Mouse (Mus musculus): ENCODE data around the gene Gm17324. TPM values are rescaled to one million over a fixed set of nuclear protein-coding genes. Genes with fewer than 3 reads are reported as not detected.

The Gm17324 gene
- polyA plus RNA-seq, 1 experiment from 2014 or later: 0.88 TPM

- no peak for ATAC-seq (ENCODE audit: insufficient number of reproducible peaks, insufficient read depth, low FRiP score, low read depth)
- Histone ChIP-seq H3K9ac (ENCODE audit: low read length) (no peak overlapping the region), H3K27me3 (ENCODE audit: control insufficient read depth, insufficient read depth, low read length) (no peaks in the 10 kb centered on the region), H3K36me3 (ENCODE audit: control insufficient read depth, insufficient read depth, low read length) (no peaks in the 10 kb centered on the region), H3K4me2 (ENCODE audit: low read length) (no peak overlapping the region), H3K9me3 (ENCODE audit: control insufficient read depth, low read length) (no peaks in the 10 kb centered on the region), H3K4me1 (ENCODE audit: control insufficient read depth in 2 of 2, insufficient read depth in 2 of 2, low read length in 2 of 2) (peaks cover 0 to 5% of the 10 kb centered on the region in 2 experiments; a peak in 1 of 4 replicates), H3K4me3 (ENCODE audit: control insufficient read depth in 1 of 2, insufficient read depth in 1 of 2, low read depth in 1 of 2, low read length in 2 of 2) (no peak overlapping the region), H3K27ac (replicated peaks in 1 of 2; ENCODE audit: control insufficient read depth in 1 of 2, insufficient read depth in 1 of 2, low read depth in 2 of 2, low read length in 2 of 2) (no peak overlapping the region)
- WGBS: 88% methylated on average over 5 of the region's 5 CpGs
Measured at GRCm38 (mm10) chr9:78432471-78432870, 16.1 kb downstream of the Gm17324 start.

- no peaks in the 10 kb centered on the region for H3K36me3 ChIP-seq (ENCODE audit: control insufficient read depth, insufficient read depth, low read length)
- ATAC-seq (ENCODE audit: insufficient number of reproducible peaks, insufficient read depth, low FRiP score, low read depth): no peak
- no peak overlapping the region for H3K4me2 ChIP-seq (ENCODE audit: low read length)
- H3K4me1 ChIP-seq (ENCODE audit: control insufficient read depth in 2 of 2, insufficient read depth in 2 of 2, low read length in 2 of 2): peaks cover 0 to 6% of the 10 kb centered on the region in 2 experiments; a peak in 1 of 4 replicates
- H3K9ac ChIP-seq (ENCODE audit: low read length): no peak overlapping the region
- no peak overlapping the region for H3K27ac ChIP-seq (replicated peaks in 1 of 2; ENCODE audit: control insufficient read depth in 1 of 2, insufficient read depth in 1 of 2, low read depth in 2 of 2, low read length in 2 of 2)
- H3K9me3 ChIP-seq (ENCODE audit: control insufficient read depth, low read length): no peaks in the 10 kb centered on the region
- WGBS: 76% methylated on average over 6 of the region's 6 CpGs
- H3K27me3 ChIP-seq (ENCODE audit: control insufficient read depth, insufficient read depth, low read length): no peaks in the 10 kb centered on the region
- no peak overlapping the region for H3K4me3 ChIP-seq (ENCODE audit: control insufficient read depth in 1 of 2, insufficient read depth in 1 of 2, low read depth in 1 of 2, low read length in 2 of 2)
Measured at GRCm38 (mm10) chr9:78430486-78430885, 18.1 kb downstream of the Gm17324 start.

DNA sequence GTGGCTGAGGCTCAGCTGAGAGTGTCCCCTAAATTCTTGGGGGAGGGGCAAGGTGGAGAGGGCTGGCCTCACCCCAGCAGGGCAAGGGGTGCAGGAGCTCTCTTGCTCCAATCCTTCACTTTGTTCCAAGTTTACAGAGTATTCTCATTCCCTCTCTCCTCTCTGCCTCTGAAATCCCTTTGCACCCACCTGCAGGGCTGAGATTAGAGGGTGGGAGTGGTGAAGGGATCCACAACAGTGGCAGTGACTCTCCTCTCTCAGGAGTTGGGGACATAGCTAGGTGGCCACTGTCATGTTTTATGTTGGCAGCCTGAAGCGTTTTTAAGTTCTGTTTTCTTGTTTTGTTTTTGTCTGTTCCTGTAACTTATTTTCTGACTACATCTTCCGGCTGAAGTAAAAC lies 19.0 kb downstream of the Gm17324 start:
- no peaks in the 10 kb centered on the region for H3K27me3 ChIP-seq (ENCODE audit: control insufficient read depth, insufficient read depth, low read length)
- H3K9me3 ChIP-seq (ENCODE audit: control insufficient read depth, low read length): no peaks in the 10 kb centered on the region
- ATAC-seq (ENCODE audit: insufficient number of reproducible peaks, insufficient read depth, low FRiP score, low read depth): no peak
- H3K4me2 ChIP-seq (ENCODE audit: low read length): no peak overlapping the region
- 60% methylated on average over 2 of the region's 2 CpGs for WGBS
- peaks cover 0 to 6% of the 10 kb centered on the region in 2 experiments; a peak in 1 of 4 replicates for H3K4me1 ChIP-seq (ENCODE audit: control insufficient read depth in 2 of 2, insufficient read depth in 2 of 2, low read length in 2 of 2)
- H3K9ac ChIP-seq (ENCODE audit: low read length): no peak overlapping the region
- H3K36me3 ChIP-seq (ENCODE audit: control insufficient read depth, insufficient read depth, low read length): no peaks in the 10 kb centered on the region
- H3K27ac ChIP-seq (replicated peaks in 1 of 2; ENCODE audit: control insufficient read depth in 1 of 2, insufficient read depth in 1 of 2, low read depth in 2 of 2, low read length in 2 of 2): no peak overlapping the region
- H3K4me3 ChIP-seq (ENCODE audit: control insufficient read depth in 1 of 2, insufficient read depth in 1 of 2, low read depth in 1 of 2, low read length in 2 of 2): no peak overlapping the region

DNA sequence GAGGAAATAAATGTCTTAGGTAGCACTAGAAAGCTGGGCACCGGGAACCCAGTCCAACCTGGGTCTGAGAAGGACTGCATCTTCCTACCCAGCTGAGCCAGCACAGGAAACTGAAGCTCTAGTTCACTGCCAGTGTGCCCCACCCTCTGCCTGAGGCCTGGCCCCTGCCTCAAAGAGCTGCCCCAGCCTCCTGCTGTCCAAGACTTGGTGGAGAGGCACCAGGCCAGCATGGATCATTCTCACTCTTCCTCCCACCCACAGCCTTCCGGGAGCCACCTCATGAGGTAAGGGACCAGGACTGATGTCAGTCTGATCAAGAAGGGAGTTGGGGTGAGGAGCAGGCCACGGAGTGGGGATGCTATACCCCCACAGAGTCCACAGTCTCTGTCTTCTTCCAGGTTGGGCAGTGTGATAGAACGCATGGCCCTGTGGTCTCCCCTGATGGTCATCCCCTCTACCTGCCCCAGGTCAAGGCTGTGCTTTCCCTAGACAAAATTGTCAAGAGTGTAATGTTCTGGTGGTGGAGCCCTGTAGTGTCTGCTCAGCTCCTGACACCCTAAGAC lies 19.6 kb downstream of the Gm17324 start:
- no peak overlapping the region for H3K27ac ChIP-seq (replicated peaks in 1 of 2; ENCODE audit: control insufficient read depth in 1 of 2, insufficient read depth in 1 of 2, low read depth in 2 of 2, low read length in 2 of 2)
- WGBS: 79% methylated on average over 4 of the region's 4 CpGs
- H3K9ac ChIP-seq (ENCODE audit: low read length): no peak overlapping the region
- H3K9me3 ChIP-seq (ENCODE audit: control insufficient read depth, low read length): no peaks in the 10 kb centered on the region
- H3K4me1 ChIP-seq (ENCODE audit: control insufficient read depth in 2 of 2, insufficient read depth in 2 of 2, low read length in 2 of 2): peaks cover 0 to 6% of the 10 kb centered on the region in 2 experiments; a peak in 1 of 4 replicates
- H3K4me3 ChIP-seq (ENCODE audit: control insufficient read depth in 1 of 2, insufficient read depth in 1 of 2, low read depth in 1 of 2, low read length in 2 of 2): no peak overlapping the region
- ATAC-seq (ENCODE audit: insufficient number of reproducible peaks, insufficient read depth, low FRiP score, low read depth): no peak
- no peaks in the 10 kb centered on the region for H3K27me3 ChIP-seq (ENCODE audit: control insufficient read depth, insufficient read depth, low read length)
- H3K36me3 ChIP-seq (ENCODE audit: control insufficient read depth, insufficient read depth, low read length): no peaks in the 10 kb centered on the region
- H3K4me2 ChIP-seq (ENCODE audit: low read length): no peak overlapping the region

DNA sequence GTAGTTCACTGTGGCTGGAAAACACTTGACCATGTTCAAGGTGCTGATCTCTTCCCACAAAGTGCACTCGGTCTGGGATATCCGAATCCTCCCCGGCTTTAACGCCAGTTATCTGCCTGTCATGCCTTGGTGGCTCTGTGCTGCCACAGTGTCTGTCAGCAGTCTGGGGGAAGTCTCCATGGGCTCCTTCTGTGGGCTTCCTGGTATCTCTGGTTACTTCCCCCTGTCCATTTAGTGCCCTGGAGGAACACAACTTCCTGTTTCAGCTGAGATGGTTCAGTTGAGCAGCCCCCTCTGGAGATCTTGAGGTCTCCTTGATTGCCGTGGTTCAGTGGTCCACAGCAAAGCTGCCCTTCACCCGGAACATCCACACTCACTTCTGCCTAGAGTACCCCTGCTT lies 20.4 kb downstream of the Gm17324 start:
- Histone ChIP-seq H3K9ac (ENCODE audit: low read length) (no peak overlapping the region), H3K36me3 (ENCODE audit: control insufficient read depth, insufficient read depth, low read length) (no peaks in the 10 kb centered on the region), H3K4me1 (ENCODE audit: control insufficient read depth in 2 of 2, insufficient read depth in 2 of 2, low read length in 2 of 2) (peaks cover 0 to 6% of the 10 kb centered on the region in 2 experiments; a peak in 1 of 4 replicates), H3K9me3 (ENCODE audit: control insufficient read depth, low read length) (no peaks in the 10 kb centered on the region), H3K4me2 (ENCODE audit: low read length) (no peak overlapping the region), H3K27me3 (ENCODE audit: control insufficient read depth, insufficient read depth, low read length) (no peaks in the 10 kb centered on the region), H3K27ac (replicated peaks in 1 of 2; ENCODE audit: control insufficient read depth in 1 of 2, insufficient read depth in 1 of 2, low read depth in 2 of 2, low read length in 2 of 2) (no peak overlapping the region), H3K4me3 (ENCODE audit: control insufficient read depth in 1 of 2, insufficient read depth in 1 of 2, low read depth in 1 of 2, low read length in 2 of 2) (no peak overlapping the region)
- 51% methylated on average over 6 of the region's 6 CpGs for WGBS
- no peak for ATAC-seq (ENCODE audit: insufficient number of reproducible peaks, insufficient read depth, low FRiP score, low read depth)

DNA sequence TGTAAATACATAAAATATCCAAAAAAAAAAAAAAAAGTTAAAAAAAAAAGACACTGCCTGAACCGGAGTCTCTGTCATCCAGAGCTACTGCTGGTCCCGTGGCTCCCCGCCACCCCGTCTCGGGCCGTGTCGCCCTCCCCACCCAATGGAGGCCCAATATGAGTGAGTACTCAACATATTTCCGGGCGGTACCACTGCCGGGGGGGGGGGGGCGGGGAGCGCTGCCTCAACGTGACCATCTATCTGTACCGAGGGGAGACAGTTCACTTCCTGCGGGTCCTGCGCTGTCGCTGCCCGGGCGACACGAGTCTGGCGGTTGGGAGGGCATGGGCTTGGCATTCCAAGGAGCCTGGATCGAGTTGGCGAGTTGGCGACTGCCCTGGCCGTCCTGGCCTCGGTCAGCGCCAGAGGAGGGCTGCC lies 21.2 kb downstream of the Gm17324 start:
- WGBS: 15% methylated on average over 23 of the region's 27 CpGs
- Histone ChIP-seq H3K9me3 (ENCODE audit: control insufficient read depth, low read length) (no peaks in the 10 kb centered on the region), H3K27ac (replicated peaks in 1 of 2; ENCODE audit: control insufficient read depth in 1 of 2, insufficient read depth in 1 of 2, low read depth in 2 of 2, low read length in 2 of 2) (no peak overlapping the region), H3K4me2 (ENCODE audit: low read length) (peak overlapping the region; percentile 77), H3K4me1 (ENCODE audit: control insufficient read depth in 2 of 2, insufficient read depth in 2 of 2, low read length in 2 of 2) (peaks cover 0 to 6% of the 10 kb centered on the region in 2 experiments; a peak in 1 of 4 replicates), H3K9ac (ENCODE audit: low read length) (peak overlapping the region; percentile 59), H3K4me3 (ENCODE audit: control insufficient read depth in 1 of 2, insufficient read depth in 1 of 2, low read depth in 1 of 2, low read length in 2 of 2) (peak overlapping the region; percentile 33 to 35), H3K36me3 (ENCODE audit: control insufficient read depth, insufficient read depth, low read length) (no peaks in the 10 kb centered on the region), H3K27me3 (ENCODE audit: control insufficient read depth, insufficient read depth, low read length) (no peaks in the 10 kb centered on the region)
- no peak for ATAC-seq (ENCODE audit: insufficient number of reproducible peaks, insufficient read depth, low FRiP score, low read depth)

DNA sequence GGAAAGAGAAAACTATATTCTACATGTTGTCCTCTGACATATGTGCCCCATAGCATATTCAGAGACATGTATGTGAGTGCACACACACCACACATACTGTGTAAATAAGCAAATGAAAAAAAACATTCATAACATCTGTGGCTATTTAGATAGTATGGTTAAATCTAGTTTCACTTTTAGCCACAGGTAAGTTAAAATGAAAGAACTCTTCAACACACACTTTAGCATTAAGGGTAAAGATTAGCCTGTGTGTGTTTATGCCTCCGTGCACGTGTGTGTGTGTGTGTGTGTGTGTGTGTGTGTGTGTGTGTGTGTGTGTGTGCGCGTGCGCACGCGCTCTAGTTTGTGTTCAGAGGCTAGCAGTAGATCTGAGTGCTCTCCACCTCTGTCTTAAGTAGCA lies 47.0 kb downstream of the Gm17324 start:
- Histone ChIP-seq H3K27ac (replicated peaks in 1 of 2; ENCODE audit: control insufficient read depth in 1 of 2, insufficient read depth in 1 of 2, low read depth in 2 of 2, low read length in 2 of 2) (no peak overlapping the region), H3K36me3 (ENCODE audit: control insufficient read depth, insufficient read depth, low read length) (no peaks in the 10 kb centered on the region), H3K9ac (ENCODE audit: low read length) (no peak overlapping the region), H3K4me1 (ENCODE audit: control insufficient read depth in 2 of 2, insufficient read depth in 2 of 2, low read length in 2 of 2) (no peaks in the 10 kb centered on the region), H3K4me2 (ENCODE audit: low read length) (no peak overlapping the region), H3K9me3 (ENCODE audit: control insufficient read depth, low read length) (no peaks in the 10 kb centered on the region), H3K27me3 (ENCODE audit: control insufficient read depth, insufficient read depth, low read length) (peaks cover 13% of the 10 kb centered on the region), H3K4me3 (ENCODE audit: control insufficient read depth in 1 of 2, insufficient read depth in 1 of 2, low read depth in 1 of 2, low read length in 2 of 2) (no peak overlapping the region)
- no peak for ATAC-seq (ENCODE audit: insufficient number of reproducible peaks, insufficient read depth, low FRiP score, low read depth)
- WGBS: 83% methylated on average over 7 of the region's 7 CpGs

GRCm38 (mm10) chr9:78400570-78400969 lies 48.0 kb downstream of the Gm17324 start:
- H3K9ac ChIP-seq (ENCODE audit: low read length): no peak overlapping the region
- peaks cover 4 to 7% of the 10 kb centered on the region in 2 experiments; a peak in 3 of 4 replicates for H3K4me1 ChIP-seq (ENCODE audit: control insufficient read depth in 2 of 2, insufficient read depth in 2 of 2, low read length in 2 of 2)
- WGBS: 74% methylated on average over 5 of the region's 5 CpGs
- H3K4me3 ChIP-seq (ENCODE audit: control insufficient read depth in 1 of 2, insufficient read depth in 1 of 2, low read depth in 1 of 2, low read length in 2 of 2): no peak overlapping the region
- no peaks in the 10 kb centered on the region for H3K36me3 ChIP-seq (ENCODE audit: control insufficient read depth, insufficient read depth, low read length)
- ATAC-seq (ENCODE audit: insufficient number of reproducible peaks, insufficient read depth, low FRiP score, low read depth): no peak
- no peak overlapping the region for H3K27ac ChIP-seq (replicated peaks in 1 of 2; ENCODE audit: control insufficient read depth in 1 of 2, insufficient read depth in 1 of 2, low read depth in 2 of 2, low read length in 2 of 2)
- H3K9me3 ChIP-seq (ENCODE audit: control insufficient read depth, low read length): no peaks in the 10 kb centered on the region
- no peak overlapping the region for H3K4me2 ChIP-seq (ENCODE audit: low read length)
- peaks cover 22% of the 10 kb centered on the region for H3K27me3 ChIP-seq (ENCODE audit: control insufficient read depth, insufficient read depth, low read length)

All from heart, embryonic 14.5 days (tissue).